Mouse (Mus musculus): Measurements from ENCODE around the gene Bgn. TPM values are rescaled to one million over a fixed set of nuclear protein-coding genes. Genes with fewer than 3 reads are reported as not detected.
A peak's percentile ranks its signal among the peaks of the same experiment; 100 is the strongest.
"Not testable (repeated sequence)": the region's sequence is repeated elsewhere in the genome, so short reads cannot be mapped to it uniquely, and the experiment has no call there.

The Bgn gene
- total and polyA plus RNA-seq, 2 experiments from 2014 or later = 23.7 to 68.9 TPM

DNA sequence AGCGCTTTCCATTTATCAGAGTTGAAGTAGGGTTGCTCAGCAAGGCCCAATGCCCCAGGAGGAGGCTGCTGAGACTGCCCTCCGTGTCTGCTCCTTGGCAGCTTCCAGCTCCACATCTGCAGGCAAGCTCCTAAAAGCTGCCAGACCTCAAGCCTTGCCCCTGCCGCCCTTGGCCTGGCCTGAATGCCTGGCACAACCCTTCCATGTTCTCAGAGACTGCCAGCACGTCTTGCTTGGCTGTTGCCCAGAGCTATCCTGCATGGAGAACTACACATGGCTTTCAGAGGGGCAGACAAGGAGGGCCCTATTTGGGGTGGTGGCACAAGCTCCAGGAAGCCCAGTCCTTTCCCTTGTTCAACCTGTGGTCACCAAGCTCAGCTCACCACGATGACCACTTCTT lies 3.5 kb downstream of the Bgn start:
- no peak overlapping the region for H3K4me3 ChIP-seq (ENCODE audit: low read length)
- ATAC-seq (peak; percentile 49; the same call in 1 of the 2 replicates), DNase-seq (ENCODE audit: low spot score) (peak; percentile 32)
- no peak overlapping the region for H3K27ac ChIP-seq
- no peak for TF ChIP-seq CTCF (IDR thresholded peaks at IDR 0.05; ENCODE audit: low read depth)
- 61% methylated on average over 5 of the region's 5 CpGs for WGBS
- no peaks in the 10 kb centered on the region for H3K9me3 ChIP-seq (ENCODE audit: low read length)
- no peak overlapping the region for H3K9ac ChIP-seq (replicated peaks; ENCODE audit: low read length)
- no peak overlapping the region for H3K4me2 ChIP-seq (ENCODE audit: low read depth, low read length)
- H3K36me3 ChIP-seq (ENCODE audit: insufficient read depth, low read length) = no peaks in the 10 kb centered on the region
- H3K27me3 ChIP-seq (ENCODE audit: insufficient read depth, low read length) = no peaks in the 10 kb centered on the region
- no peaks in the 10 kb centered on the region for H3K4me1 ChIP-seq (ENCODE audit: insufficient read depth, low read length)

DNA sequence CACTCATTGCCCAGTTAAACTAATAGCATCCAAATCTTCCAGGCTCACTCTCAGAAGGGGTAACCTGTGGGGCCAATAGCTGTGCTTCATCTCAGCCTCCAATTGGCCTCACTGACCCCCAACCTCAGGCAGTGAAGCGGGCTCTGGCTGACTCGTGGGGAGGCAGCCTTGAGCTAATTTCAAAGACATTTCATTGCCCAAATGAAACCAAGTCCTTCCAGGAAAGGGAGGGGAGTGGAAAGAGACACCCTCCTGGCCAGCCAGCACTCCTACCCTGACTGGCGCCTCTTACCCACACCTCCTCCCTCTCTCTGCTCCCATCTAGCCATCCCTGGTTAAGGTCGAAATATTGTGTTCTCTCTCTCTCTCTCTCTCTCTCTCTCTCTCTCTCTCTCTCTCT lies 6.8 kb downstream of the Bgn start:
- no peak for ATAC-seq
- TF ChIP-seq CTCF (IDR thresholded peaks at IDR 0.05; ENCODE audit: low read depth) = no peak
- Histone ChIP-seq H3K4me1 (ENCODE audit: insufficient read depth, low read length) (no peaks in the 10 kb centered on the region), H3K9me3 (ENCODE audit: low read length) (no peaks in the 10 kb centered on the region), H3K9ac (replicated peaks; ENCODE audit: low read length) (no peak overlapping the region), H3K4me3 (ENCODE audit: low read length) (no peak overlapping the region), H3K27me3 (ENCODE audit: insufficient read depth, low read length) (no peaks in the 10 kb centered on the region), H3K36me3 (ENCODE audit: insufficient read depth, low read length) (no peaks in the 10 kb centered on the region), H3K4me2 (ENCODE audit: low read depth, low read length) (no peak overlapping the region), H3K27ac (no peak overlapping the region)
- DNase-seq (ENCODE audit: low spot score) = no peak
- WGBS = 78% methylated on average over 4 of the region's 4 CpGs

GRCm38 (mm10) chrX:73490804-73491203 lies 7.4 kb downstream of the Bgn start:
- 79% methylated on average over 3 of the region's 3 CpGs for WGBS
- DNase-seq (ENCODE audit: low spot score) (no peak), ATAC-seq (no peak)
- no peak overlapping the region for H3K27ac ChIP-seq
- H3K27me3 ChIP-seq (ENCODE audit: insufficient read depth, low read length) = no peaks in the 10 kb centered on the region
- TF ChIP-seq CTCF (IDR thresholded peaks at IDR 0.05; ENCODE audit: low read depth) = no peak
- no peak overlapping the region for H3K9ac ChIP-seq (replicated peaks; ENCODE audit: low read length)
- no peaks in the 10 kb centered on the region for H3K36me3 ChIP-seq (ENCODE audit: insufficient read depth, low read length)
- H3K4me3 ChIP-seq (ENCODE audit: low read length) = no peak overlapping the region
- no peaks in the 10 kb centered on the region for H3K4me1 ChIP-seq (ENCODE audit: insufficient read depth, low read length)
- H3K9me3 ChIP-seq (ENCODE audit: low read length) = no peaks in the 10 kb centered on the region
- no peak overlapping the region for H3K4me2 ChIP-seq (ENCODE audit: low read depth, low read length)

- not testable (repeated sequence) for H3K4me3 ChIP-seq (ENCODE audit: low read length); H3K27ac ChIP-seq; H3K9ac ChIP-seq (replicated peaks; ENCODE audit: low read length); H3K36me3 ChIP-seq (ENCODE audit: insufficient read depth, low read length); H3K4me1 ChIP-seq (ENCODE audit: insufficient read depth, low read length); H3K27me3 ChIP-seq (ENCODE audit: insufficient read depth, low read length); H3K9me3 ChIP-seq (ENCODE audit: low read length); H3K4me2 ChIP-seq (ENCODE audit: low read depth, low read length)
- WGBS = 15% methylated on average over 1 of the region's 2 CpGs
- peak; percentile 82 for DNase-seq (ENCODE audit: low spot score)
- peak; percentile 72 for TF ChIP-seq CTCF (IDR thresholded peaks at IDR 0.05; ENCODE audit: low read depth)
- peak; percentile 78 for ATAC-seq
Observed at GRCm38 (mm10) chrX:73493567-73493966, 10.2 kb downstream of the Bgn start.

- Histone ChIP-seq H3K9ac (replicated peaks; ENCODE audit: low read length) (no peak overlapping the region), H3K9me3 (ENCODE audit: low read length) (no peaks in the 10 kb centered on the region), H3K4me2 (ENCODE audit: low read depth, low read length) (no peak overlapping the region), H3K36me3 (ENCODE audit: insufficient read depth, low read length) (no peaks in the 10 kb centered on the region), H3K4me1 (ENCODE audit: insufficient read depth, low read length) (no peaks in the 10 kb centered on the region), H3K4me3 (ENCODE audit: low read length) (no peak overlapping the region), H3K27ac (no peak overlapping the region), H3K27me3 (ENCODE audit: insufficient read depth, low read length) (no peaks in the 10 kb centered on the region)
- no peak for DNase-seq (ENCODE audit: low spot score)
- 93% methylated on average over 4 of the region's 4 CpGs for WGBS
- TF ChIP-seq CTCF (IDR thresholded peaks at IDR 0.05; ENCODE audit: low read depth) = no peak
- ATAC-seq = no peak
Observed at GRCm38 (mm10) chrX:73496746-73497145, 13.3 kb downstream of the Bgn start.

- no peak for DNase-seq (ENCODE audit: low spot score)
- no peak for TF ChIP-seq CTCF (IDR thresholded peaks at IDR 0.05; ENCODE audit: low read depth)
- H3K4me1 ChIP-seq (ENCODE audit: insufficient read depth, low read length) = no peaks in the 10 kb centered on the region
- no peak overlapping the region for H3K4me2 ChIP-seq (ENCODE audit: low read depth, low read length)
- no peak overlapping the region for H3K9ac ChIP-seq (replicated peaks; ENCODE audit: low read length)
- no peak for ATAC-seq
- no peak overlapping the region for H3K27ac ChIP-seq
- H3K4me3 ChIP-seq (ENCODE audit: low read length) = no peak overlapping the region
- no peaks in the 10 kb centered on the region for H3K9me3 ChIP-seq (ENCODE audit: low read length)
- H3K36me3 ChIP-seq (ENCODE audit: insufficient read depth, low read length) = no peaks in the 10 kb centered on the region
- no peaks in the 10 kb centered on the region for H3K27me3 ChIP-seq (ENCODE audit: insufficient read depth, low read length)
- WGBS = 62% methylated on average over 5 of the region's 5 CpGs
Observed at GRCm38 (mm10) chrX:73505130-73505735, 21.8 kb downstream of the Bgn start.

DNA sequence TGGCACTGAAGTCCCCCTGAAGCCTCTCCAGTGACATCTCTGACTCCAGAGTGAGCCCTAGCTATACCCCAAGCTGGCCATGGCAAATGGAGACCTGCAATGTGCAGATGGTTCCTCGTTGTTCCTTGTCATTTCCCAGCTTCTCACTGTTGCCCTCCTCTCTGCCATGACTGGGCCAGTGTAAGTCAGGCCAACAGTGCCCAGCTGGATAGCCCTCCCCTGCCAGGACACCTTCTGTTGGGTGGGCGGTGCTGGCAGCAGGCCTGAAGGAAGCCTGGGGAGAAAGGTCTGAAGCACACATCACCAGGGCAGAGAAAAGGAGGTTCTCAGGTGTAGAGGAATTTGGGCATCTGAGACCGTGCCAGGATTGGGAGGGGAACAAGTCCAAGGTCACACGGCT lies 23.2 kb downstream of the Bgn start:
- no peak overlapping the region for H3K9ac ChIP-seq (replicated peaks; ENCODE audit: low read length)
- no peak for DNase-seq (ENCODE audit: low spot score)
- 61% methylated on average over 4 of the region's 4 CpGs for WGBS

More for the DNA sequence above, 23.2 kb downstream of the Bgn start:
- no peak for ATAC-seq
- Histone ChIP-seq H3K4me1 (ENCODE audit: insufficient read depth, low read length) (no peaks in the 10 kb centered on the region), H3K27ac (no peak overlapping the region), H3K27me3 (ENCODE audit: insufficient read depth, low read length) (no peaks in the 10 kb centered on the region), H3K4me3 (ENCODE audit: low read length) (no peak overlapping the region), H3K4me2 (ENCODE audit: low read depth, low read length) (no peak overlapping the region), H3K9me3 (ENCODE audit: low read length) (no peaks in the 10 kb centered on the region), H3K36me3 (ENCODE audit: insufficient read depth, low read length) (no peaks in the 10 kb centered on the region)
- TF ChIP-seq CTCF (IDR thresholded peaks at IDR 0.05; ENCODE audit: low read depth) = no peak

All from hindbrain, postnatal 0 days (tissue).